Mouse (Mus musculus) forebrain, postnatal 0 days (tissue): ENCODE data around the gene Il13. TPM values are rescaled to one million over a fixed set of nuclear protein-coding genes. Genes with fewer than 3 reads are reported as not detected.

Experiments
- ATAC-seq: fragments of 200-750 bp; cut with Nextera tagmentation; 2 replicates; pipeline ENCODE4 v1.8.0; 2017; ENCODE audit warnings: mild to moderate bottlenecking, moderate library complexity
- DNase-seq: peaks from one replicate; pipeline ENCODE4 v3.0.0-alpha.2; 2015
- H3K27ac ChIP-seq: fragments of 300-500 bp; sonication (generic); 2 replicates; pipeline ENCODE4 v1.5.1; 2014; ENCODE audit warnings: low read depth, mild to moderate bottlenecking, antibody characterized with exemption, low read length, moderate library complexity, mixed read lengths
- H3K27me3 ChIP-seq: fragments of 300-500 bp; sonication (generic); 2 replicates; pipeline ENCODE4 v1.6.1; 2014; ENCODE audit warnings: mild to moderate bottlenecking, low read length, mixed read lengths; ENCODE audit not compliant: insufficient read depth
- H3K36me3 ChIP-seq: fragments of 300-500 bp; sonication (generic); 2 replicates; pipeline ENCODE4 v1.6.1; 2014; ENCODE audit warnings: mild to moderate bottlenecking, moderate library complexity; ENCODE audit not compliant: insufficient read depth
- H3K4me1 ChIP-seq: fragments of 300-500 bp; sonication (generic); 2 replicates; pipeline ENCODE4 v1.6.1; 2014; ENCODE audit warnings: antibody characterized with exemption; ENCODE audit not compliant: insufficient read depth
- H3K4me2 ChIP-seq: fragments of 300-500 bp; sonication (generic); 2 replicates; pipeline ENCODE4 v1.6.1; 2014; ENCODE audit warnings: low read depth, mild to moderate bottlenecking, moderate library complexity
- H3K4me3 ChIP-seq: fragments of 300-500 bp; sonication (generic); 2 replicates; pipeline ENCODE4 v1.5.1; 2014; ENCODE audit warnings: low read depth, low read length, mixed read lengths
- H3K9ac ChIP-seq: fragments of 300-500 bp; sonication (generic); 2 replicates; pipeline ENCODE4 v1.6.1; 2014; ENCODE audit warnings: mild to moderate bottlenecking
- H3K9me3 ChIP-seq: fragments of 300-500 bp; sonication (generic); 2 replicates; pipeline ENCODE4 v1.6.1; 2016; ENCODE audit warnings: low read length
- CTCF ChIP-seq: sonication (generic); IDR thresholded peaks from 2 replicates; pipeline ENCODE4 v1.5.1; 2016; ENCODE audit warnings: antibody characterized with exemption, control low read depth, low read depth
- WGBS: fragments of 180-500 bp; shearing (Covaris S2); extraction: QIAGEN DNeasy Blood & Tissue Kit; methylation state at CpG from one replicate; pipeline ENCODE4 v1.1.7; 2014; 5-methylcytosine and 5-hydroxymethylcytosine counted together
- polyA plus RNA-seq: library from polyadenylated mRNA; unstranded; fragments of >200 nt; fragmentation: Nextera tagmentation; extraction: Ambion mirVana; gene quantifications from 2 replicates; pipeline ENCODE4 v1.2.1, GENCODE M21; 2015
- total RNA-seq: library from RNA; depleted of rRNA; stranded (reverse); fragments of >200 nt; gene quantifications from 2 replicates; pipeline ENCODE4 v1.2.3, GENCODE M21; 2014

The Il13 gene
- total and polyA plus RNA-seq, 2 experiments from 2014 or later: not detected

DNA sequence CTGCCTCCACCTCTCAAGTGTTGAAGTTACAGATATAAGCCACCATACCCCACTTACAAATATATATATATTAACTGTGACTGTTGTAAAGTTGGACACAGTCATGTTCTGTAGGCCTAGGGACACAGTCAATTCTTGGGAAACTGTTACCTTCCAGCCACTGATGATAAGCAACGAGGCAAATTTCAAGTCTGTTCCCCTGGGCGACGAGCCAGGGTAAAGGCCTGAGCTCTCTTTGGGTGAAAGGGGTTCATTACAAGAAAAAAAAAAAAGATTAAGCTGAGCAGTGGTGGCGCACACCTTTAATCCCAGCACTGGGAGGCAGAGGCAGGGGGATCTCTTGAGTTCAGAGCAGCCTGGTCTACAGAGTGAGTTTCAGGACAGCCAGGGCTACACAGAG, 14.4 kb downstream of the Il13 start:
- DNase-seq (no peak), ATAC-seq (no peak)
- Histone ChIP-seq H3K4me1 (no peaks in the 10 kb centered on the region), H3K27me3 (no peaks in the 10 kb centered on the region), H3K4me2 (no peak overlapping the region), H3K27ac (no peak overlapping the region), H3K4me3 (no peak overlapping the region), H3K36me3 (no peaks in the 10 kb centered on the region), H3K9ac (no peak overlapping the region), H3K9me3 (no peaks in the 10 kb centered on the region)
- WGBS: 86% methylated on average over 4 of the region's 4 CpGs
- TF ChIP-seq CTCF: no peak

DNA sequence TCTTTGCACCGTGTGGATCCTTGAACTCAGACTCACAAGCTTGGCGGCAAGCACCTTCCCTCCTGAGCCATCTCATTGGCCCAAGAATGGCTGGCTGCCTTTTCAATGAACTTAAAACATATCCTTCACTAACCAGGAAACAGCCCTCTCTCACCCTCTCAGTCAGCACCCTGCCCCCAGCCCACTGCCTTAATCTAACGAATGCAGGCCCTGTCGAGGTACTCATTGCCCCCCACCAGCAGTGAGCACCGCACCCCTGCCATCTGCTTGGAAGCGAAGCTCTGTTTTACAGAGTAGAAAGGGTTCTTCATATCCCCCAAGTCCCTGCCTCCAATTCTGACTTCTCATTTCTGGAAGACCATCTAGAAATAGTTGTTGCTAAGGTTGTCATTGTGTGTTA, 15.1 kb downstream of the Il13 start:
- ATAC-seq: no peak
- WGBS: 67% methylated on average over 6 of the region's 6 CpGs

DNA sequence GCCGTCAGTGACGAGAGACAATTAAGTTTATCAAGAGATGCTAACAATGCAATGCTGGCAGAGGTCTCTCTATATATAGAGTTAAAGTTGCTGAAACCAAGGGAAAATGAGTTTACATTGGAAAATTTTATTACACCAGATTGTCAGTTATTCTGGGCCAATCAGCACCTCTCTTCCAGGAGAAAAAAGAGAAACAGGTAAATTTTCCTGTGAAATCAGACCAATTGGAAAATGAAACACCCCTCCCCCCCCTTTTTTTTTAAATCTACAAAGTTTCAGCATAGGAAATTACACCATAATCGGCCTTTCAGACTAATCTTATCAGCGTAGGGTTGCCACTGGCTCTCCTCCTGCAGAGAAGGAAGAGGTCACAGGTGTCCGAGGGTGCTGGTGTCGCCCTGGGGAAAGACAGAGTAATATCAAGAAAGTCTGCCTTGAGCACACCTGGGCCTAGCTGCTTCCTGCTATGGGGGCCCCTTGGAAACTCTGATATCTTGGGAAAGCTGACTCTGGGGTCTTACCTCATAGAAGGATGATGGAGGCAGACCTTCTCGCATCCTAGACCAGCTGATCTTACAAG, 15.8 kb downstream of the Il13 start, which contains the start of gene Il4:
Gene Il4 (minus strand): TSS at position 51 of the 580 bp plus-strand sequence.
- no peaks in the 10 kb centered on the region for H3K4me1 ChIP-seq
- H3K9ac ChIP-seq: no peak within 1 kb of the TSS
- no peaks in the 10 kb centered on the region for H3K9me3 ChIP-seq
- TF ChIP-seq CTCF: no peak
- no peaks in the 10 kb centered on the region for H3K27me3 ChIP-seq
- WGBS: 86% methylated on average over 7 of the region's 7 CpGs
- no peak within 1 kb of the TSS for H3K4me2 ChIP-seq
- H3K36me3 ChIP-seq: no peaks in the 10 kb centered on the region
- ATAC-seq (no peak), DNase-seq (no peak)
- H3K27ac ChIP-seq: no peak within 1 kb of the TSS
- no peak within 1 kb of the TSS for H3K4me3 ChIP-seq

More for the DNA sequence above, 15.1 kb downstream of the Il13 start:
- Histone ChIP-seq H3K4me3 (no peak overlapping the region), H3K27ac (no peak overlapping the region), H3K36me3 (no peaks in the 10 kb centered on the region), H3K4me2 (no peak overlapping the region), H3K9ac (no peak overlapping the region), H3K4me1 (no peaks in the 10 kb centered on the region), H3K27me3 (no peaks in the 10 kb centered on the region), H3K9me3 (no peaks in the 10 kb centered on the region)
- no peak for TF ChIP-seq CTCF
- no peak for DNase-seq

DNA sequence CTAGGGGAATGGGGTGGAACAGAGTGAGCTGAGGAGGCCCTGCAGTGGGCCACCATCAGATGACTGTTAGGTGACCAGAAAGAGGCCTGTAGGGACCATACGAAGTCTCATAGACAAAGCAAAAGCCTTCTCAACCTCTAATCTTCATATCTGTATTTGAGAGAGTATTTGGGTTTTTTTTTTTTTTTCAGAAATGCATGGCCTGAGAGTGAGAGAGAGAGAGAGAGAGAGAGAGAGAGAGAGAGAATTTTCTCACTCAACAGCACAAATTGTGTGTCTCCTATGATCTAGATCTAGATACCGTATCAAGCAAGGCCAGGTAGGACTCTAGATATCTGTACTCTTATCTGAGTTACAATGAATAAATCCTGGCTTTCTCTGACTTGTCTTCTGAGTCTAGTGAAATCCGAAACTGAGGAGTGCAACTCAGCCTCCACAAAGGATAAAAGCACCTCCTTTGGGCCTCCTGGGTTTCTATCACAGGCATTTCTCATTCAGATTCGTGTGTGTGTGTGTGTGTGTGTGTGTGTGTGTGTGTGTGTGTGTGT, 16.9 kb downstream of the Il13 start:
- H3K27ac ChIP-seq: no peak overlapping the region
- H3K36me3 ChIP-seq: no peaks in the 10 kb centered on the region
- no peak for DNase-seq
- no peaks in the 10 kb centered on the region for H3K9me3 ChIP-seq
- WGBS: 64% methylated on average over 4 of the region's 4 CpGs
- no peaks in the 10 kb centered on the region for H3K27me3 ChIP-seq
- no peak for TF ChIP-seq CTCF
- no peak overlapping the region for H3K4me2 ChIP-seq
- no peak for ATAC-seq
- H3K4me1 ChIP-seq: no peaks in the 10 kb centered on the region
- H3K9ac ChIP-seq: no peak overlapping the region
- H3K4me3 ChIP-seq: no peak overlapping the region

DNA sequence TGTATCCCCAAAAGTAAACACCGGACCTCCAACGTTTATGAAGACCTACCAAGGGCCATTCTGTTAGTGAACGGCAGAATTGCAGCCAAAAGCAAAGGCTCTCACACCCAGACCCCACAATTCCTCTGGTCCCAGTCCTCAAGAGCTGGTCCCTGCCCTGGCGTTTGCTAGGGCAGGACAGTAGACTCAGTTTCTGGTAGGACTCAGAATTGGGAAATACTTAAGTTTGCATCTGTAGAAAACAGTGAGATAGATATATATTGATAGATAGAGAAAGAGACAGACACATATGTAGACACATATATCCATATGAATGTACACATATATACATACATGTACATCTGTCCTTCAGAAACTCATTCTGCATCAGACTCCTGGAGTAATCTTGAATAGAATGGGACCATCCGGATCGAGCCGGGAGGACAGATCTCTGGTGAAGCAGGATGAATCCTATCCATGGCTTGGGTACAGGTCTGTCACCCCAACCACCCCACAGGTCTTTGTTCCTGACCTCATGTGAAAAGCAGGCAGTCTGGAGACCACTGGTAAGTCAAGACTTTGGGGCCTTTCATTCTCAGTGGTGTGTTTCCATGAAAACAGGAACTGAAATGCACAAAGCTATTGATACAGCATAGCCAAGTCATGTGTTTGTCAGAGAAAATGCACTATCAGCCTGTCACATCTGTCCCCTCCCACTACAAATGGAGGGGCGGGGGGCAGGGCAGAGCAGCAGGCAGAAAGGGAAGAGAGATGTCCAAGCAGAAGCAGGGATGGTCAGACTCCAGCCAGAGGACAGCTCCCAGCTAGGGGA, 17.5 kb downstream of the Il13 start:
- Histone ChIP-seq H3K9me3 (no peaks in the 10 kb centered on the region), H3K27ac (no peak overlapping the region), H3K36me3 (no peaks in the 10 kb centered on the region), H3K9ac (no peak overlapping the region), H3K4me1 (no peaks in the 10 kb centered on the region), H3K4me3 (no peak overlapping the region), H3K4me2 (no peak overlapping the region), H3K27me3 (no peaks in the 10 kb centered on the region)
- no peak for TF ChIP-seq CTCF
- DNase-seq (no peak), ATAC-seq (no peak)
- WGBS: 85% methylated on average over 8 of the region's 8 CpGs

DNA sequence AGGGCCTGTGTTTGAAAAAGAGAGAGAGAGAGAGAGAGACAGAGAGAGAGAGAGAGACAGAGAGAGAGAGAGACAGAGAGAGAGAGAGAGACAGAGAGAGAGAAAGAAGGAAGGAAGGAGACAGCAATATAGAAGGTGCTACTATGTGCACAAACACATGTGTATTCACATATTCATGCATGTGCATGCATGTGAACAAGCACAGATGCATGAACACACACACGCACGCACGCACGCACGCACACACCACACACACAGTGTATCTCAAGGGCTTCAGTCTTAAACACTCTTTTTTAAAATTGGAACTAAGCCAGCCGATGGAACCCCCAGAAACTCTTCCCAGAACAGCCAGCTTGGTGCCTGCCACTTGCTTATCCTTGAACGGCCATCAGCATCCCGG, 18.9 kb downstream of the Il13 start:
- H3K4me2 ChIP-seq: no peak overlapping the region
- H3K27ac ChIP-seq: no peak overlapping the region
- H3K27me3 ChIP-seq: no peaks in the 10 kb centered on the region
- 89% methylated on average over 8 of the region's 8 CpGs for WGBS
- DNase-seq: no peak
- no peaks in the 10 kb centered on the region for H3K9me3 ChIP-seq
- H3K36me3 ChIP-seq: no peaks in the 10 kb centered on the region
- H3K9ac ChIP-seq: no peak overlapping the region
- H3K4me3 ChIP-seq: no peak overlapping the region
- H3K4me1 ChIP-seq: no peaks in the 10 kb centered on the region
- no peak for TF ChIP-seq CTCF
- ATAC-seq: no peak

DNA sequence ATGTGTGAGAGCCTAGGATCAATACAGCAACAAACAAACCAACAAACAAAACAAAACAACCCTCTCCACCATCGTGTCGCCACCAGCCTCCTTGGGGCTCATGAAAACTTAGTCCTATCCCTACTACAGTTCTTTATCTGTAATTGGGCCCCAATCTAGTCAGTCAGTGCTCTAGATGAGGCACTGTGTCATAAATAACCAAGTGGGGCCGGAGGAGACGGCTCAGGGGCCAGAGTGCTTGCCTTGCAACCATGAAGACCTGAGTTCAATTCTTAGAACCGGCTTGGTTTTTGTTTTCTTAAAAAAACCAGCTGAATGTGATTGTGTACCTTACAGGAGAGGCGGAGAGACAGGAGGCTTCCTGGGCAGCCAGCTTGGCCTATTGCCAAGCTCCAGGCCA, 19.3 kb downstream of the Il13 start:
- no peaks in the 10 kb centered on the region for H3K9me3 ChIP-seq
- no peak for ATAC-seq

More for the DNA sequence above, 19.3 kb downstream of the Il13 start:
- no peaks in the 10 kb centered on the region for H3K4me1 ChIP-seq
- no peaks in the 10 kb centered on the region for H3K27me3 ChIP-seq
- H3K4me2 ChIP-seq: no peak overlapping the region
- H3K36me3 ChIP-seq: no peaks in the 10 kb centered on the region
- H3K27ac ChIP-seq: no peak overlapping the region
- 44% methylated on average over 6 of the region's 6 CpGs for WGBS
- no peak for TF ChIP-seq CTCF
- H3K4me3 ChIP-seq: no peak overlapping the region
- no peak for DNase-seq
- no peak overlapping the region for H3K9ac ChIP-seq
